Mouse (Mus musculus) brain, embryonic 14.5 days (tissue): ENCODE results near the gene A130010J15Rik.

Source experiments
- CTCF ChIP-seq: fragments of 200-500 bp; IDR thresholded peaks from 2 replicates; pipeline ENCODE4 v1.5.1; 2012; ENCODE audit warnings: inconsistent platforms, mild to moderate bottlenecking, moderate library complexity, borderline replicate concordance; ENCODE audit not compliant: insufficient read depth, insufficient read length; ENCODE audit errors: extremely low read depth
- POLR2A ChIP-seq: fragments of 200-500 bp; IDR thresholded peaks from 2 replicates; pipeline ENCODE4 v1.6.1; 2012; ENCODE audit warnings: mild to moderate bottlenecking, inconsistent platforms, borderline replicate concordance; ENCODE audit not compliant: poor library complexity, insufficient read depth, insufficient read length, severe bottlenecking; ENCODE audit errors: extremely low read depth

DNA sequence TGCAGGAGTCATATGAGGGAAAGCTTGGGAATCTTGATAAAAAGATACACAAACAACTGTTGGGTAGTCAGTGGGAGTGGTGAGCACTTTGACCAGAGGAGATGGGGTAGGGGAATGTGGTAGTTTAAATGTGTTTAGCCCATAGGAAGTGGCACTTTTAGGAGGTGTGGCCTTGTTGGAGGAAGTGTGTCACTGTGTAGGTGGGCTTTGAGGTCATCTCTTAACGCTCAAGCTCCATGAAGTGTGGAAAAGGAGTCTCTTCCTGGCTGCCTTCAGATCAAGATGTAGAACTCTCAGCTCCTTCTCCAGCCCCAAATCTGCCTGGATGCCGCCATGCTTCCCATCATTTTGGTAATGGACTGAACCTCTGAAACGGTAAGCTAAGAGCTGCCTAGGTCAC is 39.7 kb downstream of the A130010J15Rik start, which contains the start of gene Lamb3:
- TF ChIP-seq POLR2A (no peak), CTCF (no peak)
